Comparison of ENCODE assay signal across 9 mouse cellular contexts in genomic region chr16:4597296-4597695, GRCm38 (mm10). TPM values are rescaled to one million over a fixed set of nuclear protein-coding genes. Genes with fewer than 3 reads are reported as not detected.
DNase-seq lines count a peak whose midpoint lies in the region; ATAC-seq and TF ChIP-seq lines count a peak whose summit lies in the region.
"Had no signal": no experiment of that assay in that cellular context is flagged by ENCODE, and none has a peak within 500 bp of the region (broad histone marks: within the 10 kb centered on the region; RNA-seq: fewer than 3 reads in every experiment).

No protein-coding gene starts in this region.

- 64% methylated on average over 7 of the region's 7 CpGs for WGBS in heart, embryonic 10.5 days
- WGBS in forebrain, embryonic 13.5 days, result 58% methylated on average over 7 of the region's 7 CpGs
- 60% methylated on average over 7 of the region's 7 CpGs for WGBS in kidney, embryonic 14.5 days
- WGBS in midbrain, embryonic 16.5 days, result 62% methylated on average over 4 of the region's 7 CpGs

- H3K4me3 ChIP-seq in heart, embryonic 10.5 days, result peak overlapping the region; percentile 23; the same call in 1 of the 2 replicates
- peak overlapping the region; percentile 84; the same call in 1 of the 2 replicates for H3K4me3 ChIP-seq in forebrain, embryonic 13.5 days
- 0 out of 2 replicates have a peak overlapping the region, but pooled peaks have one; percentile 3 for H3K4me3 ChIP-seq in kidney, embryonic 14.5 days (ENCODE audit: low read length)
- H3K4me3 ChIP-seq in midbrain, embryonic 16.5 days (ENCODE audit: low read depth, low read length), result peak overlapping the region; percentile 5; the same call in 1 of the 2 replicates
- H3K4me3 ChIP-seq in layer of hippocampus, adult 2 months, result no peak overlapping the region

- intact Hi-C loops in heart, postnatal 25 days (cut with DNase I), result no loop called here

- H3K9me3 ChIP-seq in heart, embryonic 10.5 days, result no peaks in the 10 kb centered on the region
- no peaks in the 10 kb centered on the region for H3K9me3 ChIP-seq in forebrain, embryonic 13.5 days (replicated peaks)
- no peaks in the 10 kb centered on the region for H3K9me3 ChIP-seq in kidney, embryonic 14.5 days (ENCODE audit: control insufficient read depth, low read length)
- no peaks in the 10 kb centered on the region for H3K9me3 ChIP-seq in midbrain, embryonic 16.5 days (replicated peaks; ENCODE audit: control insufficient read depth, low read length, poor library complexity, severe bottlenecking)

- H3K36me3 ChIP-seq in heart, embryonic 10.5 days, result no peaks in the 10 kb centered on the region
- H3K36me3 ChIP-seq in forebrain, embryonic 13.5 days (ENCODE audit: poor library complexity, severe bottlenecking), result 0 out of 2 replicates have a peak, but pooled peaks cover 5% of the 10 kb centered on the region
- H3K36me3 ChIP-seq in kidney, embryonic 14.5 days (ENCODE audit: control insufficient read depth, insufficient read depth, low read length), result peaks cover 3% of the 10 kb centered on the region; the same call in 1 of the 2 replicates
- H3K36me3 ChIP-seq in midbrain, embryonic 16.5 days (ENCODE audit: control insufficient read depth, insufficient read depth, low read length), result no peaks in the 10 kb centered on the region

- no peak for DNase-seq in heart, embryonic 10.5 days (ENCODE audit: low spot score)
- DNase-seq in heart, postnatal 25 days (ENCODE audit: low spot score), result no peak
- no peak for DNase-seq in layer of hippocampus, adult 2 months (ENCODE audit: low spot score in 2 of 2)
- DNase-seq in spleen, postnatal 10 days (ENCODE audit: low spot score in 2 of 2), result no peak

- ATAC-seq in forebrain, embryonic 13.5 days, result no peak
- no peak for ATAC-seq in kidney, embryonic 14.5 days (ENCODE audit: low FRiP score, low TSS enrichment)
- no peak for ATAC-seq in midbrain, embryonic 16.5 days
- no peak for ATAC-seq in cerebellum, adult (ENCODE audit: insufficient number of reproducible peaks, low FRiP score, low TSS enrichment)
- ATAC-seq: CD4-positive, CD25-positive, alpha-beta regulatory T cell, adult 4 months had no signal

- H3K4me2 ChIP-seq in forebrain, embryonic 13.5 days, result peak overlapping the region; percentile 97
- peak overlapping the region; percentile 95; the same call in 1 of the 2 replicates for H3K4me2 ChIP-seq in kidney, embryonic 14.5 days (replicated peaks; ENCODE audit: low read depth, low read length)
- H3K4me2 ChIP-seq in midbrain, embryonic 16.5 days (ENCODE audit: low read length), result peak overlapping the region; percentile 92

- 0 out of 2 replicates have a peak overlapping the region, but pooled peaks have one; percentile 94 for H3K9ac ChIP-seq in forebrain, embryonic 13.5 days
- H3K9ac ChIP-seq in kidney, embryonic 14.5 days (ENCODE audit: low read depth, low read length), result 0 out of 2 replicates have a peak overlapping the region, but pooled peaks have one; percentile 2
- H3K9ac ChIP-seq in midbrain, embryonic 16.5 days (ENCODE audit: low read depth, low read length), result 0 out of 2 replicates have a peak overlapping the region, but pooled peaks have one; percentile 18

- H3K27ac ChIP-seq in heart, embryonic 10.5 days, result peak overlapping the region; percentile 97
- no peak overlapping the region for H3K27ac ChIP-seq in forebrain, embryonic 13.5 days
- H3K27ac ChIP-seq in kidney, embryonic 14.5 days (ENCODE audit: low read depth, low read length), result no peak overlapping the region
- no peak overlapping the region for H3K27ac ChIP-seq in midbrain, embryonic 16.5 days (ENCODE audit: low read length)
- H3K27ac ChIP-seq in layer of hippocampus, adult 2 months, result no peak overlapping the region

- no peaks in the 10 kb centered on the region for H3K27me3 ChIP-seq in heart, embryonic 10.5 days (ENCODE audit: insufficient read depth, poor library complexity, severe bottlenecking)
- H3K27me3 ChIP-seq in forebrain, embryonic 13.5 days, result no peaks in the 10 kb centered on the region
- H3K27me3 ChIP-seq in kidney, embryonic 14.5 days (ENCODE audit: control insufficient read depth, insufficient read depth, low read length), result no peaks in the 10 kb centered on the region
- no peaks in the 10 kb centered on the region for H3K27me3 ChIP-seq in midbrain, embryonic 16.5 days (ENCODE audit: control insufficient read depth, insufficient read depth, low read depth, low read length)

- no peak for TF ChIP-seq CTCF in layer of hippocampus, adult 2 months (conservative IDR thresholded peaks at IDR 0.05)

- H3K4me1 ChIP-seq in heart, embryonic 10.5 days, result peaks cover 99% of the 10 kb centered on the region
- H3K4me1 ChIP-seq in forebrain, embryonic 13.5 days, result peaks cover 81% of the 10 kb centered on the region
- H3K4me1 ChIP-seq in kidney, embryonic 14.5 days (ENCODE audit: control insufficient read depth, insufficient read depth, low read length), result peaks cover 61% of the 10 kb centered on the region
- H3K4me1 ChIP-seq in midbrain, embryonic 16.5 days (ENCODE audit: control insufficient read depth, insufficient read depth, low read length), result peaks cover 51% of the 10 kb centered on the region

RNA-seq across cellular contexts. Expression of gene Glis2, which starts 2.8 kb away (rescaled TPM):
- 13.9 and 20.7 TPM in 2 replicates for polyA plus RNA-seq in heart, embryonic 10.5 days (2016; fragmentation: Nextera tagmentation; extraction: Ambion mirVana)
- total RNA-seq in heart, postnatal 25 days (2021), result 10 to 100 TPM; 16.6 to 20.3 TPM
- 16.7 and 19.4 TPM in 2 replicates for polyA plus RNA-seq in forebrain, embryonic 13.5 days (2015; fragmentation: Nextera tagmentation; extraction: Ambion mirVana)
- polyA plus RNA-seq in kidney, embryonic 14.5 days (2014; fragmentation: Nextera tagmentation; extraction: Ambion mirVana), result 42.4 and 47.3 TPM in 2 replicates
- polyA plus RNA-seq in midbrain, embryonic 16.5 days (2015; fragmentation: Nextera tagmentation; extraction: Ambion mirVana), result 13.0 and 14.0 TPM in 2 replicates
- total RNA-seq in layer of hippocampus, adult 2 months (2021), result 10 to 100 TPM; 11.0 to 13.9 TPM

RNA-seq across cellular contexts. Expression of gene Pam16, which starts 27.5 kb away (rescaled TPM):
- 116 and 130 TPM in 2 replicates for polyA plus RNA-seq in heart, embryonic 10.5 days (2016; fragmentation: Nextera tagmentation; extraction: Ambion mirVana)
- 100 to 1,000 TPM; 129 to 141 TPM for total RNA-seq in heart, postnatal 25 days (2021)
- polyA plus RNA-seq in forebrain, embryonic 13.5 days (2015; fragmentation: Nextera tagmentation; extraction: Ambion mirVana), result 142 and 149 TPM in 2 replicates
- 102 and 116 TPM in 2 replicates for polyA plus RNA-seq in kidney, embryonic 14.5 days (2014; fragmentation: Nextera tagmentation; extraction: Ambion mirVana)
- 144 and 153 TPM in 2 replicates for polyA plus RNA-seq in midbrain, embryonic 16.5 days (2015; fragmentation: Nextera tagmentation; extraction: Ambion mirVana)
- total RNA-seq in layer of hippocampus, adult 2 months (2021), result 10 to 100 TPM; 72.3 to 75.2 TPM

RNA-seq across cellular contexts. Expression of gene Tfap4, which starts 37.6 kb away (rescaled TPM):
- polyA plus RNA-seq in heart, embryonic 10.5 days (2016; fragmentation: Nextera tagmentation; extraction: Ambion mirVana), result 9.5 and 17.5 TPM in 2 replicates
- total RNA-seq in heart, postnatal 25 days (2021), result 1 to 10 TPM; 3.5 to 4.2 TPM
- polyA plus RNA-seq in forebrain, embryonic 13.5 days (2015; fragmentation: Nextera tagmentation; extraction: Ambion mirVana), result 15.7 and 17.3 TPM in 2 replicates
- polyA plus RNA-seq in kidney, embryonic 14.5 days (2014; fragmentation: Nextera tagmentation; extraction: Ambion mirVana), result 24.5 and 25.7 TPM in 2 replicates
- polyA plus RNA-seq in midbrain, embryonic 16.5 days (2015; fragmentation: Nextera tagmentation; extraction: Ambion mirVana), result 8.0 and 9.1 TPM in 2 replicates
- total RNA-seq in layer of hippocampus, adult 2 months (2021), result 1 to 10 TPM; 5.3 to 6.8 TPM

RNA-seq across cellular contexts. Expression of gene Vasn, which starts 42.4 kb away (rescaled TPM):
- polyA plus RNA-seq in heart, embryonic 10.5 days (2016; fragmentation: Nextera tagmentation; extraction: Ambion mirVana), result 13.7 and 16.9 TPM in 2 replicates
- total RNA-seq in heart, postnatal 25 days (2021), result 10 to 100 TPM in 1 of 2 experiments, 1 to 10 TPM in 1; 9.8 to 12.0 TPM
- polyA plus RNA-seq in forebrain, embryonic 13.5 days (2015; fragmentation: Nextera tagmentation; extraction: Ambion mirVana), result 2.3 and 2.7 TPM in 2 replicates
- 14.4 and 16.1 TPM in 2 replicates for polyA plus RNA-seq in kidney, embryonic 14.5 days (2014; fragmentation: Nextera tagmentation; extraction: Ambion mirVana)
- 4.2 and 4.3 TPM in 2 replicates for polyA plus RNA-seq in midbrain, embryonic 16.5 days (2015; fragmentation: Nextera tagmentation; extraction: Ambion mirVana)
- total RNA-seq in layer of hippocampus, adult 2 months (2021), result 1 to 10 TPM; 5.7 to 6.2 TPM

RNA-seq across cellular contexts. Expression of gene Dnaja3, which starts 42.5 kb away (rescaled TPM):
- 78.3 and 85.5 TPM in 2 replicates for polyA plus RNA-seq in heart, embryonic 10.5 days (2016; fragmentation: Nextera tagmentation; extraction: Ambion mirVana)
- total RNA-seq in heart, postnatal 25 days (2021), result 100 to 1,000 TPM; 149 TPM
- polyA plus RNA-seq in forebrain, embryonic 13.5 days (2015; fragmentation: Nextera tagmentation; extraction: Ambion mirVana), result 48.0 and 53.2 TPM in 2 replicates
- polyA plus RNA-seq in kidney, embryonic 14.5 days (2014; fragmentation: Nextera tagmentation; extraction: Ambion mirVana), result 46.3 and 68.8 TPM in 2 replicates
- polyA plus RNA-seq in midbrain, embryonic 16.5 days (2015; fragmentation: Nextera tagmentation; extraction: Ambion mirVana), result 69.2 and 70.2 TPM in 2 replicates
- 10 to 100 TPM; 61.2 to 65.4 TPM for total RNA-seq in layer of hippocampus, adult 2 months (2021)

Comparison
In these comparisons a context has a peak if more than half of its experiments do, and no peak if none do; other contexts are left out.
1. H3K9ac ChIP-seq: peak in every context shown above with its lines; median percentile 94 in forebrain, embryonic 13.5 days; 18 in midbrain, embryonic 16.5 days; 2 in kidney, embryonic 14.5 days.